Mouse (Mus musculus) heart, embryonic 15.5 days (tissue): ENCODE results near the gene Zfp575. TPM values are rescaled to one million over a fixed set of nuclear protein-coding genes. Genes with fewer than 3 reads are reported as not detected.
A peak's percentile ranks its signal among the peaks of the same experiment; 100 is the strongest.

Experiments used
- ATAC-seq: fragments of 200-750 bp; cut with Nextera tagmentation; replicated peaks from 2 replicates; pipeline ENCODE4 v1.8.0; 2017; ENCODE audit warnings: low read depth, moderate TSS enrichment; ENCODE audit not compliant: insufficient number of reproducible peaks, insufficient read depth, low FRiP score
- H3K27ac ChIP-seq: fragments of 300-500 bp; sonication (generic); 2 replicates; pipeline ENCODE4 v1.5.1; 2015; ENCODE audit warnings: mild to moderate bottlenecking, inconsistent platforms
- H3K27me3 ChIP-seq: fragments of 300-500 bp; sonication (generic); 2 replicates; pipeline ENCODE4 v1.6.1; 2015; ENCODE audit warnings: inconsistent platforms
- H3K36me3 ChIP-seq: fragments of 300-500 bp; sonication (generic); 2 replicates; pipeline ENCODE4 v1.6.1; 2015; ENCODE audit warnings: mild to moderate bottlenecking, inconsistent platforms
- H3K4me1 ChIP-seq: fragments of 300-500 bp; sonication (generic); replicated peaks from 2 replicates; pipeline ENCODE4 v1.6.1; 2015; ENCODE audit warnings: inconsistent platforms
- H3K4me2 ChIP-seq: fragments of 300-500 bp; sonication (generic); 2 replicates; pipeline ENCODE4 v1.6.1; 2015; ENCODE audit warnings: inconsistent platforms, mild to moderate bottlenecking, moderate library complexity
- H3K4me3 ChIP-seq: fragments of 300-500 bp; sonication (generic); 2 replicates; pipeline ENCODE4 v1.5.1; 2015; ENCODE audit warnings: mild to moderate bottlenecking, inconsistent platforms
- H3K9ac ChIP-seq: fragments of 300-500 bp; sonication (generic); 2 replicates; pipeline ENCODE4 v1.6.1; 2015; ENCODE audit warnings: mild to moderate bottlenecking, inconsistent platforms
- H3K9me3 ChIP-seq: fragments of 300-500 bp; sonication (generic); replicated peaks from 2 replicates; pipeline ENCODE4 v1.6.1; 2016; ENCODE audit warnings: inconsistent platforms
- WGBS: fragments of 180-500 bp; shearing (Covaris S2); methylation state at CpG from one replicate; pipeline ENCODE4 v1.1.7; 2015; ENCODE audit warnings: mixed read lengths; 5-methylcytosine and 5-hydroxymethylcytosine counted together
- polyA plus RNA-seq: library from polyadenylated mRNA; unstranded; fragments of >200 nt; fragmentation: Nextera tagmentation; extraction: Ambion mirVana; gene quantifications from 2 replicates; pipeline ENCODE4 v1.2.1, GENCODE M21; 2015

Gene Zfp575
- polyA plus RNA-seq, 1 experiment from 2014 or later: 0.92 TPM

DNA sequence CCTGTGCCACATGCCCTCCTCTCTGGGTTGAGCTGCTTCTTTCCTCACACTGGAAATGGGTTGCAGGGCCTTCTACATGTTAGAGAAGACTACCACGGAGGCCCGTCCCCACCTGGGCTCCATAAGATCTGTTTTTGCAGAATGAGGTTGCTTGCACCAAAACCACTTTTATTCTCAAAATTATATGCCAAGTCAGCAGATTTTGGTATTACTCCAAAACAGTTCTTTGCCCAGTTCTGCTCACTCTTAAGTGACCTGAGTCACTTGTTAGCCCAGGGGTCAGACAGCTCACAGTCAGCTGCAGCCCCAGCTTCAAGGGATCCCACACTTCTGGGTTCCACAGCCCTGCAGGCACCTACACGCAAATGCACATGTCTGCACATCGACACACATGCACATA is 26.0 kb downstream of the Zfp575 start:
- Histone ChIP-seq H3K4me1 (no peaks in the 10 kb centered on the region), H3K27me3 (no peaks in the 10 kb centered on the region), H3K9ac (no peak overlapping the region), H3K9me3 (no peaks in the 10 kb centered on the region), H3K27ac (no peak overlapping the region), H3K4me3 (no peak overlapping the region), H3K4me2 (no peak overlapping the region), H3K36me3 (peaks cover 25% of the 10 kb centered on the region)
- no peak for ATAC-seq
- WGBS: 89% methylated on average over 4 of the region's 4 CpGs

DNA sequence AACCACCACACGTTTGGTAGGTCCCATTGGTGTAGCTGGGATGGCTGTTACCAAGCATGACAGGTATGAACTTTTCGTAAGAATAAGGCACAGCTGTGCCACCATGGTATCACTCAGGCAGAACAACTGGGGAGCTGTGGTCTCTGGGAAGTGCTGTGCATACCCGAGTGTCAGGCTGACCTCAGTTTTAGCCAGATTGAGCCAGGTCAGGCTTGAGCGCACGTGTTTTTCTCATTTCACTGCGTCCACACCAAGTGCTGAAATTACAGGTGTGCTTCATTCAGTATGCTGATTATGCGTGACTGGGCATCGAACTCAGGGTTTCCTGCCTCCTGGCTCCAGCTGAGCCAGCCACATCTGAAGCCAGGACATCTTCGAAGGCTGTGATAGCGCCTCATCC is 31.7 kb downstream of the Zfp575 start:
- H3K9ac ChIP-seq: no peak overlapping the region
- no peak for ATAC-seq
- no peaks in the 10 kb centered on the region for H3K9me3 ChIP-seq
- H3K4me2 ChIP-seq: no peak overlapping the region
- H3K4me3 ChIP-seq: no peak overlapping the region
- H3K4me1 ChIP-seq: no peaks in the 10 kb centered on the region
- H3K27ac ChIP-seq: no peak overlapping the region
- 93% methylated on average over 10 of the region's 10 CpGs for WGBS
- peaks cover 33% of the 10 kb centered on the region for H3K36me3 ChIP-seq
- no peaks in the 10 kb centered on the region for H3K27me3 ChIP-seq

DNA sequence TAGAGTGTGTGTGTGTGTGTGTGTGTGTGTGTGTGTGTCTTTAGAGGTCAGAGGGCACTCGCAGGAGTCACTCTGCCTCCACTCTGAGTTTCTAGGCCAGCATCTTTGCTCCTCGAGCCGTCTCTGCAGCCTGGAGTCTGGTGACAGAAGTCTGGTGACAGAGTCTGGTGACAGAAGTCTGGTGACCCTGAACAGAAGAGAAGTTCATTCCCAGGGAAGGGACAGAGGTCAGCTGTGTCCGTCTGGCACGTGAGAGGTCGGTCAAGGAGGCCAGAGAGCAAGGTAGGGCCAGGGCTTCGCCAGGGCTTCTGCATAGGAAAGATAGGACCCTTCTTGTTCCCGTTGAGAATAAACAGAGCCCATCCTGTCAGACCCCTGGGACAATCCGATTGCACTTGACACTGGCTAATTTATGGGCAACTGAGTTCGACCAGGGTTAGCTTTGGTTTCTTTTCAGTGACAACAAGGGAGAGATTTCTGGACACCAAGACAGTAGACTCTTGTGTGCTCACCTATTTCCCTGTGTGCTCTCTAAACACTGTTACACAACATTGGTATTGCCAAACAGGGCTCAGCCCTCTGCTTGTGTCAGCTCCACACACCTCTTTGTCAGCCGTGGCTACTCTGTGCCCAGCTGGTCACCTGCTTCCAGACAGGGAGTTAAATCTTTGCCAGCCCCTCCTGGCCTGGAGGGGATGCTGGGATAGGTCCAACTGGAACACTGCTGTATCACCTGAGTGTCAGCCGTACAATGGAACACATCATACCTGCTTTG is 35.3 kb downstream of the Zfp575 start:
- 78% methylated on average over 12 of the region's 12 CpGs for WGBS
- no peaks in the 10 kb centered on the region for H3K9me3 ChIP-seq
- H3K36me3 ChIP-seq: peaks cover 29% of the 10 kb centered on the region
- H3K4me1 ChIP-seq: peaks cover 5% of the 10 kb centered on the region
- H3K27ac ChIP-seq: no peak overlapping the region
- H3K4me2 ChIP-seq: no peak overlapping the region
- no peaks in the 10 kb centered on the region for H3K27me3 ChIP-seq
- H3K9ac ChIP-seq: no peak overlapping the region
- no peak for ATAC-seq
- H3K4me3 ChIP-seq: no peak overlapping the region

DNA sequence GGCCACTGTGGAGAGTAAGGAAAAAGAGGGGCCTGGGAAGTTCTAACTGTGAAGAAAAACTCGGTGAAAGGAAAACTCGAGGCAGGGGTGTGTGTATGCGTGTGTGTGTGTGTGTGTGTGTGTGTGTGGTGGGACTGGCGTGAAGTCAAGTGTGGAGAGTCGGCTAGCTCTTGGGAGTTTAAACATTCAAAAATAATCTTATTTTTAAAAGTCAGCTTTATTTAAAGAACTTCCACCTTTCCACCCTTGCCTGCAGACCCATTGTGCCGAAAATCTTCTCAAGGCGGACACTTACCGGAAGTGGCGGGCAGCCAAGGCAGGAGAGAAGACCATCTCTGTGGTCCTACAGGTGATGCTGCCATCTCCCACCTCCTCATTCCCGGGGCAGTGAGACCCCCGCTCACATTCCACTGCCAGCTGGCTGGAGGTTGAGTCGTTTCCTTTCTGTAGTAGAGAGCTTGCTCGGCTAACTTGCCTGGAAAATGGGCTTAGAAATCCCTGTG is 39.9 kb downstream of the Zfp575 start:
- Histone ChIP-seq H3K27ac (peak overlapping the region; percentile 79), H3K9ac (peak overlapping the region; percentile 93), H3K4me1 (peaks cover 11% of the 10 kb centered on the region), H3K4me3 (peak overlapping the region; percentile 94), H3K9me3 (no peaks in the 10 kb centered on the region), H3K4me2 (peak overlapping the region; percentile 72), H3K27me3 (no peaks in the 10 kb centered on the region), H3K36me3 (peaks cover 9% of the 10 kb centered on the region)
- WGBS: 21% methylated on average over 13 of the region's 13 CpGs
- ATAC-seq: no peak

DNA sequence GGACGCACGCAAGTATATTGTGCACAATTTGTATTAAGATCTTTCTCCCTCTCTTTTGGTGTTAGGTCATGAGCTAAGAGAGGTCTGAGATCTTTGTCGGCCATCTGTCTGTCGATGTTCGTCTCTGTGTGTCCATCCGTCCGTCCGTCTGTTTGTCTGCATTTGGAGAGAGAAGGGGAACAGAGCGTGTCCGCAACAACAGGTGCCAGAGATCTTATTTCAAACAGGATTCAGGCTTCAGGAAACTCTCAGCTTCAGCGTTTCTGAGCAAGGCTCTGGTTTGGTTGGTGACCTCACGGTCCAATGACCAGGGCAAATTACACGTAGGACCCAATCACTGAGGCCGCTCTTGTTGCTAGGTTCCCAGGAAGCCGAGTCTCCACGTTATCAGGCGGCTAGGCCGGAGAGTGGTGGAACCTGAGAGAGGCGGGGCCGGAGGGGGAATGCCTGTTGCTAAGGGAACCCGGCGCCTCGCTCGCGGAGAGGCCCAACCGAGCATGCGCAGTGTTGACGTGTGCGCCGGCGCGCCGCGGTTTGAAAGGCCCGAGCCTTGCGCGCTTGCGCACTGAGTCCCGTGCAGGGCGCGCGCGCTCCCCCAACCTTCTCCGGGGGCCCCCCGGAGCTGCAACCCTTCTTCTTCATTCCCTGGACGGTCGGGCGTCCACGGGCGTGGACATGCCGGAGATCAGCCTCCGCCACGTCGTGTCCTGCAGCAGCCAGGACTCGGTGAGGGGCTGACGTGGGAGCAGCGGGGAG is 40.6 kb downstream of the Zfp575 start:
- H3K4me3 ChIP-seq: peak overlapping the region; percentile 94
- ATAC-seq: peak; percentile 99
- H3K4me2 ChIP-seq: peak overlapping the region; percentile 72
- H3K27me3 ChIP-seq: no peaks in the 10 kb centered on the region
- peaks cover 11% of the 10 kb centered on the region for H3K4me1 ChIP-seq
- H3K36me3 ChIP-seq: 0 out of 2 replicates have a peak, but pooled peaks cover 3% of the 10 kb centered on the region
- under 1% methylated on average over 57 of the region's 57 CpGs for WGBS
- no peaks in the 10 kb centered on the region for H3K9me3 ChIP-seq
- H3K9ac ChIP-seq: peak overlapping the region; percentile 93
- peak overlapping the region; percentile 79 for H3K27ac ChIP-seq

DNA sequence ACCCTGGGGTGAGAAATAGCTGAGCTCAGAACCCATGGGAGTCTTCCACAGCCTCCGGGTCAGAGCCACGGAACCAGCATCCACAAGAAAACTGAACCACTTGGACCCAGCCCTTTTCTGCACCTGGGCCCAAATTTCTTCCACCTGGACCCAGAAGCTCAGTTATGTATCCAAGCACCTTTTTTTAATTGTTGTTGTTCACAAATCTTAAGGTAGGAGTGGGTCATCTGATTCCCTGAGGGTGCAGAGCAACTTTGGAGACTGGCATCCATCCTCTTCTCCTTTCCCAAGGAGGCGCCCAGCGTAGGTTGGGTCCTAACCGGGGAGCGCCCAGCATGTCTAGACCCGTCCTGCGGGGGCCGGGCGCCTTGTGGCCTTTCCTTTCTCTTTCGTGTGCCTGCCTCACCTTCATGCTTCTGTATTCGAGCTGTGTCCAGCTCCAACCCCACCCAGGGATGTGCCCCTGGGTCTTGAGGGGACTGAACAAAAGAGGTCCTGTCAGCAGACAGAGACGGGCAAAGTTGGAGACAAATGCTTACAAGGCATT is 41.3 kb downstream of the Zfp575 start, which contains the start of the genes Pinlyp and Xrcc1:
Gene Pinlyp (minus strand): TSS at position 51 of the 547 bp plus-strand sequence.
Gene Xrcc1 (plus strand): TSS at position 222 of the 547 bp plus-strand sequence.
- Histone ChIP-seq H3K4me1 (peaks cover 11% of the 10 kb centered on the region), H3K27me3 (no peaks in the 10 kb centered on the region), H3K4me2 (peak within 1 kb of the TSS; percentile 72), H3K4me3 (peak within 1 kb of the TSS; percentile 94), H3K36me3 (0 out of 2 replicates have a peak, but pooled peaks cover 3% of the 10 kb centered on the region), H3K9me3 (no peaks in the 10 kb centered on the region), H3K27ac (peak within 1 kb of the TSS; percentile 79), H3K9ac (peak within 1 kb of the TSS; percentile 93)
- 31% methylated on average over 13 of the region's 13 CpGs for WGBS
- ATAC-seq: no peak

DNA sequence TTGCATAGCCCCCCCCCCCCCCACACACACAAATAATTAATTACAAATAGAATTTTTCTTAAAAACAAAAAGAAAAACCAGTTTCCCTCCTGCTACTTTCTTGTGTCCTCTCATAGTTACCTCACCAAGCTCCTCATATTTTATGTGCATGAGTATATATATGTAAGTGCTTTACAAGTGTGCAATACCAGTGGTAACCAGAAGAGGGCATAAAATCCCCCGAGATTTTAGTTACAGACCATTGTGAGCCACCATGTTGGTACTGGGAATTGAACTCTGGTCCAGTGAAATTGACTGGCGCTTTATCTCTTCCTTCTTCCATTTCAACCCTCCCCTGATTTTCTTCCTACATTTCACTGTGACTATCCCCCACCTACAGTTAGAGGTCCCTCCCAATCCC is 42.9 kb downstream of the Zfp575 start:
- ATAC-seq: no peak
- H3K9ac ChIP-seq: no peak overlapping the region
- WGBS: 86% methylated on average over 2 of the region's 2 CpGs

DNA sequence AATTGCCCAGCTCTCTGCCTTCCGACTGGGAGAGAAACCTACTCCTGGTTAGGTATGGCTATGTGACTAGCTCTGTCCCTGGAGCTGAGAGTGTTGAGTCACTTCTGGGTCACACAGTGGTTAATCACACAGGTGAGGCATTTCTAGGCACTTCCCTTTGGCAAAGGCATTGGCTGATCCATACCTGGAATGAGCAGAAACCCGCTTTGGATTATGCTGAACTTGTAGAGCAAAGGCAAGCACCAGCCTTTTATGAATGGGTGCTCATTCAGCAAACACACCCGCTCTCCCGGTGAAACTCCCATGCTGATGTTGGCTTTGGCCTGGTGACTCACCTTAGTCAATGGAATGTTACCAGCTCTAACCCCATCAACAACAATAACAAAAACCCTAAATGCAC is 47.8 kb downstream of the Zfp575 start:
- WGBS: 90% methylated on average over 4 of the region's 4 CpGs
- Histone ChIP-seq H3K4me1 (no peaks in the 10 kb centered on the region), H3K27me3 (no peaks in the 10 kb centered on the region), H3K4me2 (no peak overlapping the region), H3K4me3 (no peak overlapping the region), H3K9me3 (no peaks in the 10 kb centered on the region), H3K36me3 (peaks cover 10% of the 10 kb centered on the region; the same call in 1 of the 2 replicates), H3K9ac (no peak overlapping the region), H3K27ac (no peak overlapping the region)
- no peak for ATAC-seq

More for the DNA sequence above, 42.9 kb downstream of the Zfp575 start:
- peaks cover 11% of the 10 kb centered on the region for H3K4me1 ChIP-seq
- no peak overlapping the region for H3K27ac ChIP-seq
- H3K4me2 ChIP-seq: no peak overlapping the region
- H3K9me3 ChIP-seq: no peaks in the 10 kb centered on the region
- H3K4me3 ChIP-seq: no peak overlapping the region
- H3K27me3 ChIP-seq: no peaks in the 10 kb centered on the region
- H3K36me3 ChIP-seq: no peaks in the 10 kb centered on the region

DNA sequence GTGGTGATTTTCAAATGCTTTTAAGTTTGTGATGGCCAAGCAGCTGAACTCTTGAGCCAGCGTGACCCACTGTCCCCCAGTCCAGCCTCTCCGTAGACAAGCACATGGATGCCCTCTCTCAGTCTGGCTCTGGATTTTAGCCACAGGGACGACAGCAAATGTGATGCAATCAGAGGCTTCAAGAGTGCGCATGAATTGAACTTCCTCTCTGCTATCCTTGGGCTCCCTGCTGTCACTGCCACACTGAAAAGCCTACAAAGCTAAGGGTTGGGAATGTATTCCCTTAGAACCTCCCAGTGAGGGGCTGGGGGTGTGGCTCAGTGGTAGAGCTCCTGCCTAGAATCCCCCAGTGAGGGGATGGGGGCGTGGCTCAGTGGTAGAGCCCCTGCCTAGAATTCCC is 48.7 kb downstream of the Zfp575 start:
- H3K4me1 ChIP-seq: peaks cover 6% of the 10 kb centered on the region; the same call in 1 of the 2 replicates
- H3K4me2 ChIP-seq: no peak overlapping the region
- 77% methylated on average over 5 of the region's 5 CpGs for WGBS
- ATAC-seq: no peak
- peaks cover 18% of the 10 kb centered on the region for H3K36me3 ChIP-seq
- H3K9me3 ChIP-seq: no peaks in the 10 kb centered on the region
- H3K4me3 ChIP-seq: no peak overlapping the region
- no peak overlapping the region for H3K9ac ChIP-seq
- no peaks in the 10 kb centered on the region for H3K27me3 ChIP-seq
- H3K27ac ChIP-seq: no peak overlapping the region

DNA sequence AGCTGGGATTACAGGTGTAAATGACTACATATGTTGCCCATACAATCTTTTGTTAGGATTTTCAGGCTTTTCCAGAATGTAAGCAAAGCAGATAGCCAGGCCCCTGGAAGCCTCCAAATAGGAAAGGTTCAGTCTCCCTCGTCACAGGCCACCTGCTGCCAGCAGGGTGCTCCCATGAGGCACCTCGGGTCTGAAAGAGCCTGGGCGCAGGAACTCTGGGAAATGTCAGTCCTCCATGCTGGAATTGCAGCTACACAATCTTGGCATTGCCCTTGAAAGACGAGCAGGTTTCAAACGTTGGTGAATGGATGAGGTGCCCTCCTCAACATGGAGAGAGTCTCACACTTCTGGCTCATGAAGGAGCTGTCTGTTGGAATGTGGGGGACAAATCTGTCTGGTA is 49.3 kb downstream of the Zfp575 start:
- H3K36me3 ChIP-seq: peaks cover 23% of the 10 kb centered on the region
- no peaks in the 10 kb centered on the region for H3K9me3 ChIP-seq
- no peak overlapping the region for H3K4me2 ChIP-seq
- no peaks in the 10 kb centered on the region for H3K27me3 ChIP-seq
- H3K4me3 ChIP-seq: no peak overlapping the region
- no peak overlapping the region for H3K27ac ChIP-seq
- no peak overlapping the region for H3K9ac ChIP-seq
- 32% methylated on average over 5 of the region's 5 CpGs for WGBS
- peaks cover 6% of the 10 kb centered on the region; the same call in 1 of the 2 replicates for H3K4me1 ChIP-seq
- ATAC-seq: no peak

DNA sequence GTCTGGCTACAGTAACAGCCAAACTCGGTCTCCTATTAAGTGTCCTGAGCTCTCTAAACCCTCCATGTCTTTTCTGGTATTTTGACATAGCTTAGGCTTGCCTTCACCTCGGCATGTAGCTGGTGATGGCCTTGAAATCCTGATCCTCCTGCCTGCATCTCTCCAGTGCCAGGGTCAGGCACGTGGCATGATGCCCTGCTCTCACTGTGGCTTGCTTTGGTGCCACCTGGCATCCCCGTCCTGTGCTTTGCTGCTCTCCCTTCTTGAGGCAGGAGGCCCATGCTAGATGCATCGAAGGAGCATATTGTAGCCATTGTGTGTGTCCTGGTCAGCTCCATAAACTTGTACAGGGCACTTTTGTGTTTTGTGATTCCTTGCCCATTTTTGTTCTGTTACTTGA is 49.9 kb downstream of the Zfp575 start:
- H3K4me3 ChIP-seq: no peak overlapping the region
- 66% methylated on average over 5 of the region's 5 CpGs for WGBS
- no peak for ATAC-seq
- peaks cover 24% of the 10 kb centered on the region for H3K36me3 ChIP-seq
- H3K4me2 ChIP-seq: no peak overlapping the region
- no peak overlapping the region for H3K27ac ChIP-seq
- no peaks in the 10 kb centered on the region for H3K27me3 ChIP-seq
- H3K9me3 ChIP-seq: no peaks in the 10 kb centered on the region
- H3K4me1 ChIP-seq: peaks cover 6% of the 10 kb centered on the region; the same call in 1 of the 2 replicates
- no peak overlapping the region for H3K9ac ChIP-seq
